Mouse (Mus musculus) heart, postnatal 0 days (tissue): ENCODE data around the gene Cpa3.

Experiments
- CTCF ChIP-seq: IDR thresholded peaks from 2 replicates; pipeline ENCODE4 v1.5.1; 2016; ENCODE audit warnings: antibody characterized with exemption, control low read depth, low read depth
- EP300 ChIP-seq: IDR thresholded peaks from 2 replicates; pipeline ENCODE4 v1.6.1; 2016; ENCODE audit warnings: antibody characterized with exemption, low read depth

- TF ChIP-seq CTCF (no peak), EP300 (no peak)
Measured at GRCm38 (mm10) chr3:20167487-20167886, 74.5 kb downstream of the Cpa3 start.
